Mouse (Mus musculus) urinary bladder, postnatal 4 days (tissue): ENCODE measurements around the gene Aldh3b3.
"Not testable (repeated sequence)": the region's sequence is repeated elsewhere in the genome, so short reads cannot be mapped to it uniquely, and the experiment has no call there.

Experiments used
- DNase-seq, 2 experiments: peaks; one replicate each; pipeline ENCODE4 v3.0.0; 2021 to 2022; ENCODE audit warnings: low spot score in 2 of 2

The Aldh3b3 gene

GRCm38 (mm10) chr19:3935896-3936850 is 22.3 kb upstream of the Aldh3b3 start:
- no peak for DNase-seq

GRCm38 (mm10) chr19:3942315-3942714 is 16.1 kb upstream of the Aldh3b3 start:
- DNase-seq, result no peak

GRCm38 (mm10) chr19:3942986-3943735 is 15.3 kb upstream of the Aldh3b3 start:
- no peak for DNase-seq

GRCm38 (mm10) chr19:3945872-3946564 is 12.4 kb upstream of the Aldh3b3 start:
- no peak for DNase-seq

- DNase-seq, result no peak
Observed at GRCm38 (mm10) chr19:3946715-3947114, 11.7 kb upstream of the Aldh3b3 start.

GRCm38 (mm10) chr19:3947813-3948212 is 10.6 kb upstream of the Aldh3b3 start:
- no peak for DNase-seq

GRCm38 (mm10) chr19:3948546-3948945 is 9.9 kb upstream of the Aldh3b3 start:
- DNase-seq, result no peak

GRCm38 (mm10) chr19:3950331-3950730 is 8.1 kb upstream of the Aldh3b3 start:
- DNase-seq, result no peak

- DNase-seq, result no peak
Observed at GRCm38 (mm10) chr19:3951461-3951860, 7.0 kb upstream of the Aldh3b3 start.

- no peak for DNase-seq
Observed at GRCm38 (mm10) chr19:3952099-3952498, 6.3 kb upstream of the Aldh3b3 start.

- DNase-seq, result no peak
Observed at GRCm38 (mm10) chr19:3955033-3955432, 3.4 kb upstream of the Aldh3b3 start.

GRCm38 (mm10) chr19:3955804-3956203 is 2.6 kb upstream of the Aldh3b3 start:
- no peak for DNase-seq

GRCm38 (mm10) chr19:3957296-3958036 is 979 bp upstream of the Aldh3b3 start:
- DNase-seq, result not testable (repeated sequence)

GRCm38 (mm10) chr19:3959030-3959429 is 585 bp downstream of the Aldh3b3 start:
- DNase-seq, result no peak

GRCm38 (mm10) chr19:3960211-3960610 is 1.8 kb downstream of the Aldh3b3 start:
- DNase-seq, result no peak

GRCm38 (mm10) chr19:3961805-3962204 is 3.4 kb downstream of the Aldh3b3 start:
- DNase-seq, result not testable (repeated sequence)

- no peak for DNase-seq
Observed at GRCm38 (mm10) chr19:3962469-3962868, 4.0 kb downstream of the Aldh3b3 start.

GRCm38 (mm10) chr19:3964030-3964429 is 5.6 kb downstream of the Aldh3b3 start:
- DNase-seq, result no peak

GRCm38 (mm10) chr19:3966330-3967075 is 8.1 kb downstream of the Aldh3b3 start:
- no peak for DNase-seq

- no peak for DNase-seq
Observed at GRCm38 (mm10) chr19:3967258-3967657, 8.8 kb downstream of the Aldh3b3 start.

- peak in 1 of 2 experiments; percentile 44 for DNase-seq
Observed at GRCm38 (mm10) chr19:3972229-3972628, 13.8 kb downstream of the Aldh3b3 start, which contains the start of gene Aldh3b2. TSS of gene Aldh3b2 (plus strand) at chr19:3972328.
